Mouse (Mus musculus) E14TG2a.4 (cell line): ENCODE data around the gene Cphx2.
"Not testable (repeated sequence)": the region's sequence is repeated elsewhere in the genome, so short reads cannot be mapped to it uniquely, and the experiment has no call there.

ENCODE experiments used
- H3K27me3 ChIP-seq: 2 replicates; pipeline ENCODE4 v1.6.1; 2014; ENCODE audit warnings: low read length, control low read depth; ENCODE audit not compliant: insufficient read depth
- H3K36me3 ChIP-seq: 2 replicates; pipeline ENCODE4 v1.6.1; 2014; ENCODE audit warnings: low read length, control low read depth; ENCODE audit not compliant: insufficient read depth
- H3K4me1 ChIP-seq: replicated peaks from 2 replicates; pipeline ENCODE4 v1.6.1; 2014; ENCODE audit warnings: low read depth, low read length, control low read depth
- H3K4me3 ChIP-seq: replicated peaks from 2 replicates; pipeline ENCODE4 v1.5.1; 2014; ENCODE audit warnings: mild to moderate bottlenecking, low read length
- H3K9me3 ChIP-seq: 2 replicates; pipeline ENCODE4 v1.6.1; 2014; ENCODE audit warnings: low read length, control low read depth

Gene Cphx2

GRCm38 (mm10) chr14:26081216-26081615 is at the start of gene Cphx2:
TSS of gene Cphx2 (plus strand) at chr14:26081516.
- not testable (repeated sequence) for H3K27me3 ChIP-seq, H3K4me1 ChIP-seq, H3K4me3 ChIP-seq, H3K9me3 ChIP-seq, H3K36me3 ChIP-seq

GRCm38 (mm10) chr14:26034364-26034763 is 47.0 kb upstream of the Cphx2 start:
- not testable (repeated sequence) for H3K27me3 ChIP-seq, H3K4me1 ChIP-seq, H3K9me3 ChIP-seq, H3K36me3 ChIP-seq, H3K4me3 ChIP-seq

GRCm38 (mm10) chr14:26035439-26035838 is 45.9 kb upstream of the Cphx2 start:
- not testable (repeated sequence) for H3K36me3 ChIP-seq, H3K4me1 ChIP-seq, H3K9me3 ChIP-seq, H3K27me3 ChIP-seq, H3K4me3 ChIP-seq

- not testable (repeated sequence) for H3K4me3 ChIP-seq, H3K4me1 ChIP-seq, H3K36me3 ChIP-seq, H3K27me3 ChIP-seq, H3K9me3 ChIP-seq
These were observed 38.7 kb upstream of the Cphx2 start, which contains the start of gene Gm9780 for GRCm38 (mm10) chr14:26042611-26043010. TSS of gene Gm9780 (minus strand) at chr14:26042711.

GRCm38 (mm10) chr14:26045007-26045406 is 36.3 kb upstream of the Cphx2 start:
- H3K4me3 ChIP-seq, H3K9me3 ChIP-seq, H3K36me3 ChIP-seq, H3K4me1 ChIP-seq, H3K27me3 ChIP-seq: not testable (repeated sequence)

GRCm38 (mm10) chr14:26047026-26047425 is 34.3 kb upstream of the Cphx2 start:
- not testable (repeated sequence) for H3K27me3 ChIP-seq, H3K9me3 ChIP-seq, H3K4me3 ChIP-seq, H3K36me3 ChIP-seq, H3K4me1 ChIP-seq

GRCm38 (mm10) chr14:26048767-26049166 is 32.5 kb upstream of the Cphx2 start:
- H3K9me3 ChIP-seq, H3K4me1 ChIP-seq, H3K36me3 ChIP-seq, H3K4me3 ChIP-seq, H3K27me3 ChIP-seq: not testable (repeated sequence)

GRCm38 (mm10) chr14:26058184-26058583 is 23.1 kb upstream of the Cphx2 start:
- not testable (repeated sequence) for H3K4me1 ChIP-seq, H3K36me3 ChIP-seq, H3K4me3 ChIP-seq, H3K27me3 ChIP-seq, H3K9me3 ChIP-seq

GRCm38 (mm10) chr14:26059362-26059761 is 22.0 kb upstream of the Cphx2 start:
- not testable (repeated sequence) for H3K36me3 ChIP-seq, H3K27me3 ChIP-seq, H3K9me3 ChIP-seq, H3K4me1 ChIP-seq, H3K4me3 ChIP-seq

GRCm38 (mm10) chr14:26066574-26067324 is 14.6 kb upstream of the Cphx2 start:
- not testable (repeated sequence) for H3K36me3 ChIP-seq, H3K4me1 ChIP-seq, H3K9me3 ChIP-seq

GRCm38 (mm10) chr14:26067325-26067633 is 14.0 kb upstream of the Cphx2 start, which contains the start of gene Tmem254c:
TSS of gene Tmem254c (minus strand) at chr14:26067355.
- H3K36me3 ChIP-seq, H3K4me3 ChIP-seq, H3K4me1 ChIP-seq, H3K9me3 ChIP-seq, H3K27me3 ChIP-seq: not testable (repeated sequence)

More at GRCm38 (mm10) chr14:26066574-26067324, 14.6 kb upstream of the Cphx2 start:
- not testable (repeated sequence) for H3K4me3 ChIP-seq, H3K27me3 ChIP-seq

- not testable (repeated sequence) for H3K4me3 ChIP-seq, H3K27me3 ChIP-seq, H3K36me3 ChIP-seq, H3K9me3 ChIP-seq, H3K4me1 ChIP-seq
These were observed 4.5 kb upstream of the Cphx2 start for GRCm38 (mm10) chr14:26076620-26077390.

GRCm38 (mm10) chr14:26081997-26082396 is 681 bp downstream of the Cphx2 start, which contains the start of gene Cphx3:
TSS of gene Cphx3 (plus strand) at chr14:26082297.
- H3K4me3 ChIP-seq, H3K36me3 ChIP-seq, H3K4me1 ChIP-seq, H3K27me3 ChIP-seq, H3K9me3 ChIP-seq: not testable (repeated sequence)

- H3K4me1 ChIP-seq, H3K4me3 ChIP-seq, H3K27me3 ChIP-seq, H3K9me3 ChIP-seq, H3K36me3 ChIP-seq: not testable (repeated sequence)
These were observed 16.3 kb downstream of the Cphx2 start for GRCm38 (mm10) chr14:26097622-26098021.
